Mouse (Mus musculus): ENCODE results near the gene Rabgap1l.

DNA sequence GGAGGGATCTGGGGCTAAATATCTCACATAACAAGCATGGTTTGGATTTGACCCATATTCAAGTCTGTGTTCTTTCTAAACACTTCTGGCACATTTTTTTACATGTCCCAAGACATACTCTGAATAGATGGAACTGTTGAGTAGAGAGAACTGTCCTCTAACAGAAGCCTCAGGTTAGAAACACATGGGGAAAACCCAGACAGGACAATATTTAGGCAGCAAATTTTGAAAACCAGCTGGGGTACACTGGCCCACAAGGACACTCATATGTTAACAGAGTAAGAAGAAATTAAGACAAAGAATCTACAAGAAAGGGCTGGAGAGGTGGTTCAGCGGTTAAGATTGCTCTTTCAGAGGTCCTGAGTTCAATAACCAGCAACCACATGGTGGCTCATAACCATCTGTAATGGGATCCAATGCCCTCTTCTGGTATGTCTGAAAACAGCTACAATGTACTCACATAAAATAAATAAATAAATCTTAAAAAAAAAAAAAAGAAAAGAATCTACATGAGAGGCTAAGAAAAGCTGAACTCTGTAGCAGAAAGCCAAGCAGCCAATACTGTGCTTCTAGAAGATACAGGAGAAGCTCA lies 554.1 kb downstream of the Rabgap1l start:
- TF ChIP-seq EP300 (IDR thresholded peaks at IDR 0.05) (no peak), CTCF (IDR thresholded peaks at IDR 0.05) (no peak)
